Mouse (Mus musculus): ENCODE data around the gene Creb3l2.

Gene Creb3l2

GRCm38 (mm10) chr6:37441251-37442011 lies 515 bp downstream of the Creb3l2 start:
- DNase-seq = no peak

GRCm38 (mm10) chr6:37440491-37441250 lies 1.3 kb downstream of the Creb3l2 start:
- DNase-seq = peak; percentile 42

- DNase-seq = no peak
Measured at GRCm38 (mm10) chr6:37439676-37440490, 2.1 kb downstream of the Creb3l2 start.

- no peak for DNase-seq
Measured at GRCm38 (mm10) chr6:37438510-37438909, 3.4 kb downstream of the Creb3l2 start.

GRCm38 (mm10) chr6:37437086-37437485 lies 4.9 kb downstream of the Creb3l2 start:
- DNase-seq = no peak

DNA sequence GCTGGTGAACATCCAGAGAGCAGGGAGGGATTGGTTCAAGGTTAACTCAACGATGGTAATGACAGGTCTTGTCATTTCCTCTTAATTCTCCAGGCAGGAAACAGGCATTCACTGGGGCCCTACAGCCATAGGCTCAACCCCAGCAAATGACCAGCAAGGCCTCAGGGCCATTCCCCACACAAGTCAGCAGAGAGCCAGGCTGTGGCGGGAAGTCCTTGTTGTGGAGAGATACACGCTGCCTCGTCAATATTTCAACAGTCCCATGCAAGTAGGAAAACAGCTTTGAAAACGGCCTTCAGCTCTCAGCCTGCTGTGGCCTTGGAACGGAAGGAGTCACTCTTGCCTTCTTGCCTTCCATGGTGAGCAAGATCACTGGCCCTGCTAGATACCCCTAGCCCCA lies 6.6 kb downstream of the Creb3l2 start:
- no peak for DNase-seq

GRCm38 (mm10) chr6:37429849-37430470 lies 12.0 kb downstream of the Creb3l2 start:
- no peak for DNase-seq

DNA sequence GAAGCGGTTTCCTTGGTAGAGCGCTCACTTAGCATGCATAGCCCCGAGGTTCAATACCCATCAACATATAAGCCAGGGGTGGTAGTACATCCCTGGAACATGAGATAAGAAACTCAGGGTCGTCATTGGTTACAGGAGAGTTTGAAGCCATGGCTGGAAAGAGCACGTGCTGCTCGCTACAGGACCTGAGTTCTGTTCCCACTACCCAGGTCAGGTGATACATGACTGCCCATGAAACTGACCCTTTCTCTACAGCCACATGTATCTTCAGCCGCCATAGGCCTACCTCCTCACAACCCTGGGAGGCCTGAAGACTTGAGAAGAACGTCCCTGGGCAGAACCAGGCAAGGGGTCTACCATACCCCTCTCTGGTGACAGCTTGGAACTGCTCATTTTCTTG lies 13.0 kb downstream of the Creb3l2 start:
- DNase-seq = no peak

- DNase-seq = peak; percentile 45
Measured at GRCm38 (mm10) chr6:37428044-37428443, 13.9 kb downstream of the Creb3l2 start.

GRCm38 (mm10) chr6:37426615-37427014 lies 15.3 kb downstream of the Creb3l2 start:
- DNase-seq = no peak

DNA sequence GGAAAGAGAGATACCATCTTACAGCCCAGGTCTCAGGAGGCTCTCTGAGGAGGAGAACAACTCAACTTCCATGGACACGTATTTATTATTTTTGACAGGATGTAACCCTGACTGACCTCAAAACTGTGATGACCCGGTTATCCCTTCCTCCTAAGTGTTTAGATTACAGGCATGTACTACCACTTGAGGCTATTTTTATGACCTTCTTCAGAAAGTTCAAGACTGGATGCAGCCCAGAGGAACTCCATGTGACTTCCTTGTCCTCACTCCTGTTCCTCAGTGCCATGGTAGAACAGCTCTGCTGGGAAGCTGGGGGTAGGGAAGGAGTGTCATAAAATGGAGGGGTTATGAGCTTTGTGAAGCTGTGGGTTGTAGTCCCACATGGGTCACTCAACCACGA lies 16.1 kb downstream of the Creb3l2 start:
- peak; percentile 51 for DNase-seq

DNA sequence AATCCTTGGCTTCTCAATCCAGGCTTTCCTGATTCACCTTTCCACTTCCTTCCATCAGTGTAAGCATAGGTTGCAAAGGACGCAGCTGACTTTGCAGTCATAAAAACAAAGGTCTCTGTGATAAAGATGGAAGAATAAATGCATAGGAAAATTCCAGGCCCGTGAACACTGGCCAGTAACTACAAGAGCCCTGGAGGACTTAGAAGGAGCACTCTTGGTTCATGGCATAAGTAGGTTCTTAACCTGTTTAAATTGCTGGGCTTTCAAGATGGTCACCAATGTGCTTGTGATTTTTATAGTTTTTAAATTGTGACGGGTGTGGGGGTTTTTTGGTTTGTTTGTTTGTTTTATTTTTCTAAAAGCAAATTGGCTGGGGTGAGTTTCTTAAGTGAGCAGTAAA lies 16.9 kb downstream of the Creb3l2 start:
- no peak for DNase-seq

- peak; percentile 50 for DNase-seq
Measured at GRCm38 (mm10) chr6:37424374-37424773, 17.6 kb downstream of the Creb3l2 start.

- peak; percentile 85 for DNase-seq
Measured at GRCm38 (mm10) chr6:37423386-37423785, 18.6 kb downstream of the Creb3l2 start.

DNA sequence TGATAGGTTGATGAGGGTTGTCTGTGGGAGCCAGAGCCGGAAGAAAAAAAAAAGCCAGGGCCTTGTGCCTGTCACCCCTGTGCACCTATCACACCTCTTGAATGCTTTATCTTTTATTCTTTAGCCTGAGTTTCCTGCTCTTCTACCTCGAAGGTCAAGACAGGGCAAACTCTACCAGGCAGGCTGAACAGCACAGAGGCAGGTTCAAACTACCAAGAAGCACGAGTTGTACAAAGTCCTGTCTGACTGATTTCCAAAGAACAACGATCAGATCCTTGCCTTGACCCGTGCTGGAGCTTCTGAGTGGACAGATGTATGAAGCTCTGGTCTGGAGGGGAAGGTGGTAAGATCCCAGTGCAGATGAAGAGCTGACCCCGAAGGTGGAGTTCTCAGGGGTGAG lies 20.8 kb downstream of the Creb3l2 start:
- DNase-seq = no peak

- DNase-seq = peak; percentile 71
Measured at GRCm38 (mm10) chr6:37419445-37419941, 22.5 kb downstream of the Creb3l2 start.

DNA sequence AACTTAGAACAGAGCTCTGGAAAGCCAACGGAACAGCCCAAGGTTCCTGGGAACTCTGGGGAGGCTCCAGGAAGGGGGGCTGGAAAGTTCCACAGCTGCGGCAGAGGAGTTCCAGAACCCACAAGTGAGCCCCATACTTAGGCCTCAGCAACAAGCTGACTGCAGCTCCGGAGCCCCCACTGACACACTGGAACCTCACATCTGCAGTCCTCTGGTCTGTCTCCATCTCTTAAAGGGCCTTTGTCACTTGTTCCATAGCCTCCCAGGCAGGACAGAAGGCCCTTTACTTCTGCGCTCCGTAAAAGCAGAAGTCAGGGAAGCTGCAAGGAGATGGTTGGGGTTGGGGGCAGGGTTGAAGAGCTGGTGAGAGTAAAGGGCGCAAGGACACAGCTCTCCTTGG lies 23.0 kb downstream of the Creb3l2 start:
- no peak for DNase-seq

GRCm38 (mm10) chr6:37416743-37417142 lies 25.2 kb downstream of the Creb3l2 start:
- no peak for DNase-seq

GRCm38 (mm10) chr6:37415505-37415904 lies 26.4 kb downstream of the Creb3l2 start:
- no peak for DNase-seq

- DNase-seq = peak; percentile 86
Measured at GRCm38 (mm10) chr6:37415034-37415433, 26.9 kb downstream of the Creb3l2 start.

- no peak for DNase-seq
Measured at GRCm38 (mm10) chr6:37414576-37414975, 27.4 kb downstream of the Creb3l2 start.

- no peak for DNase-seq
Measured at GRCm38 (mm10) chr6:37411696-37412095, 30.2 kb downstream of the Creb3l2 start.

- DNase-seq = no peak
Measured at GRCm38 (mm10) chr6:37409829-37410228, 32.1 kb downstream of the Creb3l2 start.

All from lung, postnatal 36 days (tissue).